Mouse (Mus musculus) myocyte (in vitro differentiated cells): Measurements from ENCODE around the gene Zfp37.
"Not testable (repeated sequence)": the region's sequence is repeated elsewhere in the genome, so short reads cannot be mapped to it uniquely, and the experiment has no call there.

Source experiments
- CEBPB ChIP-seq: IDR thresholded peaks from 2 replicates; pipeline ENCODE4 v1.6.1; 2011; ENCODE audit warnings: mild to moderate bottlenecking, moderate library complexity; ENCODE audit not compliant: poor library complexity, insufficient read depth, severe bottlenecking
- E2F4 ChIP-seq: IDR thresholded peaks from one replicate; pipeline ENCODE4 v1.6.1; 2011; ENCODE audit warnings: mild to moderate bottlenecking, control low read depth, moderate library complexity; ENCODE audit not compliant: insufficient read depth
- MAX ChIP-seq: IDR thresholded peaks from one replicate; pipeline ENCODE4 v1.6.1; 2011; ENCODE audit warnings: low read depth, mild to moderate bottlenecking, control low read depth
- MYOD1 ChIP-seq, 3 experiments: IDR thresholded peaks; one replicate each; pipeline ENCODE4 v1.6.1; 2011; ENCODE audit warnings: control low read depth in 2 of 3, low read depth in 2 of 3, mild to moderate bottlenecking in 2 of 3, moderate library complexity in 1 of 3; ENCODE audit not compliant: insufficient read length in 2 of 3, control insufficient read depth in 1 of 3
- POLR2A ChIP-seq: IDR thresholded peaks from one replicate; pipeline ENCODE4 v1.6.1; 2011; ENCODE audit warnings: low read depth, mild to moderate bottlenecking, control low read depth, moderate library complexity; ENCODE audit not compliant: insufficient read length
- POLR2AphosphoS2 ChIP-seq: IDR thresholded peaks from one replicate; pipeline ENCODE4 v1.6.1; 2011; ENCODE audit warnings: low read depth, control low read depth; ENCODE audit not compliant: insufficient read length
- USF1 ChIP-seq: IDR thresholded peaks from one replicate; pipeline ENCODE4 v1.6.1; 2011; ENCODE audit warnings: low read depth, mild to moderate bottlenecking, control low read depth, moderate library complexity

DNA sequence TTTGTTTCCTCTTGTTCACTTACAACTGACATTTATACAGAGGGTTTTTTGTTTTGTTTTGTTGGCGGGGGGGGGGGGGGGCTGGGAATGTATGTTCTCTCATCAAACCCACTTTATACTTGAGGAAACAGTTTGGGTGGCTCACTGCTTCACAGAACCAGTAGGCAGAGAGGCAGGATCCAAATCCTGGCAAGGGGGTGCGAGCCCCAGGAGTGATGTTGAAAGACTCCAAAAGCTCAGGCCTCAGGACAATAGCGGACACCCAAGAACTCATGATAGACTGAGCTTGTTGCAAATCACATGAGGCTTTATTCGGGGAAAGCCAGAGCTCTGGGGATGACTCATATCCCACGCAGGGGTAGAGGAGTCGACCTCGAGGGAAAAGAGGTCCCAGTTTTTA, 35.2 kb upstream of the Zfp37 start:
- not testable (repeated sequence) for TF ChIP-seq MAX; POLR2A; POLR2AphosphoS2; MYOD1 (IDR thresholded peaks at IDR 0.05; ENCODE audit: control insufficient read depth in 1 of 3, insufficient read length in 2 of 3, low read depth in 2 of 3); USF1; E2F4; CEBPB
